Mouse (Mus musculus) G1E (cell line): ENCODE results near the gene Stim1. TPM values are rescaled to one million over a fixed set of nuclear protein-coding genes. Genes with fewer than 3 reads are reported as not detected.

Experiments used
- ATAC-seq: 2 replicates; pipeline ENCODE4 v1.8.0; 2016; ENCODE audit warnings: mild to moderate bottlenecking; ENCODE audit not compliant: insufficient number of reproducible peaks, poor library complexity, low FRiP score, severe bottlenecking; ENCODE audit errors: extremely low read depth
- DNase-seq: peaks from one replicate; pipeline ENCODE4 v3.0.0; 2012; ENCODE audit warnings: low spot score
- H3K27me3 ChIP-seq: 2 replicates; pipeline ENCODE4 v1.6.1; 2012; ENCODE audit warnings: mild to moderate bottlenecking, low read length, inconsistent platforms; ENCODE audit not compliant: insufficient read depth
- H3K36me3 ChIP-seq: replicated peaks from 2 replicates; pipeline ENCODE3; 2012; ENCODE audit warnings: mild to moderate bottlenecking, inconsistent platforms
- H3K4me1 ChIP-seq: 2 replicates; pipeline ENCODE4 v1.6.1; 2012; ENCODE audit warnings: low read depth, low read length, inconsistent platforms, mixed read lengths; ENCODE audit not compliant: insufficient read depth
- H3K4me3 ChIP-seq: 2 replicates; pipeline ENCODE4 v1.5.1; 2012; ENCODE audit warnings: low read depth, mild to moderate bottlenecking, inconsistent platforms, low read length, moderate library complexity, mixed read lengths
- H3K9me3 ChIP-seq: replicated peaks from 2 replicates; pipeline ENCODE4 v1.6.1; 2012; ENCODE audit warnings: inconsistent platforms
- CTCF ChIP-seq: IDR thresholded peaks from 2 replicates; pipeline ENCODE4 v1.5.1; 2012; ENCODE audit warnings: low read depth, low read length, inconsistent platforms, mixed read lengths
- GATA1 ChIP-seq: IDR thresholded peaks from 2 replicates; pipeline ENCODE4 v1.6.1; 2012; ENCODE audit warnings: borderline replicate concordance, low read length, inconsistent platforms, mixed read lengths
- GATA2 ChIP-seq: IDR thresholded peaks from 2 replicates; pipeline ENCODE4 v1.6.1; 2012; ENCODE audit warnings: low read depth, low read length, inconsistent platforms, borderline replicate concordance
- POLR2AphosphoS5 ChIP-seq: IDR thresholded peaks from 2 replicates; pipeline ENCODE4 v1.6.1; 2012; ENCODE audit warnings: low read depth, low read length, inconsistent platforms; ENCODE audit not compliant: insufficient replicate concordance
- TAL1 ChIP-seq: conservative IDR thresholded peaks from 2 replicates; pipeline ENCODE4 v1.6.1; 2012; ENCODE audit warnings: low read depth, low read length, inconsistent platforms, mixed read lengths
- polyA plus RNA-seq: library from polyadenylated mRNA; stranded (reverse); fragments of >175 nt; gene quantifications from 2 replicates; pipeline ENCODE4 v1.2.3, GENCODE M21; 2012
- total RNA-seq, 2 experiments: library from RNA; stranded (forward) in 1 of 2; stranded (reverse) in 1 of 2; fragments of 200-1000 nt in 1 of 2; fragments of >200 nt in 1 of 2; fragmentation: Nextera tagmentation in 1 of 2; gene quantifications; 2 replicates each; pipeline ENCODE4 v1.2.3; 2014 to 2017

Stim1 gene
- total and polyA plus RNA-seq, 3 experiments: 24.2 to 35.8 (median 27.3) TPM

- Histone ChIP-seq H3K36me3 (no peaks in the 10 kb centered on the region), H3K4me3 (no peak overlapping the region), H3K4me1 (no peaks in the 10 kb centered on the region), H3K9me3 (no peaks in the 10 kb centered on the region), H3K27me3 (no peaks in the 10 kb centered on the region)
- TF ChIP-seq GATA1: no peak
- no peak for ATAC-seq
- no peak for DNase-seq
These were observed 78.3 kb downstream of the Stim1 start for GRCm38 (mm10) chr7:102345893-102346292.

DNA sequence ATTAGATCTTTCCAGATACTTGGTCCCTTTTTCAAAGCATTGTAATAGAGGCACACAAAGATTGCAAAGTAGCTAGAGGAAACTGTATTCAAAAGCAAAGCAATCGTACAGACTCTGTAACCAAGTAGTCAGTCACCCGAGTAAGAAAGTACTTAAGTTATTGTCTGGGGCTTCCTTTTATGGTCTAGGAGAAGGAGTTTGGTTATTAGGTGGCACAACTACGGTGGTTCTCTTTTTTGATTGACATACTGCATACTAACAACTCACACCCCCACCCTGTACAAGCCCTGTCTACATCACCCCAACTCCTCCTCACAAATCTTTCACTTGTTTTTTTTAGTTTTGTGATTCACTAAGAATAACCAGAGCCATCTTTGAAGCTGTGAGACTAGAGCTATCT is 79.7 kb downstream of the Stim1 start:
- Histone ChIP-seq H3K27me3 (no peaks in the 10 kb centered on the region), H3K9me3 (no peaks in the 10 kb centered on the region), H3K36me3 (peaks cover 2% of the 10 kb centered on the region), H3K4me1 (no peaks in the 10 kb centered on the region), H3K4me3 (no peak overlapping the region)
- ATAC-seq (no peak), DNase-seq (no peak)
- no peak for TF ChIP-seq GATA1
- TF ChIP-seq CTCF: no peak
- TF ChIP-seq POLR2AphosphoS5: no peak
- no peak for TF ChIP-seq GATA2
- TF ChIP-seq TAL1: no peak

DNA sequence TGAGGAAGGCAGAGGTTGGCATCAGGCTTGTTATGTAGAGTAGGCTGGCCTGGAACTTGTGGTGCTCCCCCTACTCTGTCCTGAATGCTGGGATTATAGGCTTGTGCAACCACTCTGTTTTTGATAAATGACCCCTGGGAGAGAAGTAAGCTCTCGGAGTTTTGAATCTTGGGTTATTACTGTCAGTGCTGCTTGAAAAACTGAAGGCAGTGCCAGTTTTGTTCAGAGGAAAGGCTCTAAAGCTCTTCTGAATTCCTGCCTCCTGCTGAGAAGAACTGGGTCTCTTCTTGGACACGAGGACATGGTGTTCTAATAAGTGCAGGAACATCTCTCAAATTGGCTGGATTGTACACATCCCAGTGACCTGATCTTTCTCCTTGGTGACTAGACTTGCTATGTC is 81.1 kb downstream of the Stim1 start:
- peaks cover 2% of the 10 kb centered on the region for H3K36me3 ChIP-seq
- DNase-seq (no peak), ATAC-seq (no peak)
- H3K4me3 ChIP-seq: no peak overlapping the region
- H3K9me3 ChIP-seq: no peaks in the 10 kb centered on the region
- no peak for TF ChIP-seq GATA1
- TF ChIP-seq CTCF: no peak
- TF ChIP-seq GATA2: no peak
- no peak for TF ChIP-seq TAL1
- no peak for TF ChIP-seq POLR2AphosphoS5
- no peaks in the 10 kb centered on the region for H3K4me1 ChIP-seq
- H3K27me3 ChIP-seq: no peaks in the 10 kb centered on the region

DNA sequence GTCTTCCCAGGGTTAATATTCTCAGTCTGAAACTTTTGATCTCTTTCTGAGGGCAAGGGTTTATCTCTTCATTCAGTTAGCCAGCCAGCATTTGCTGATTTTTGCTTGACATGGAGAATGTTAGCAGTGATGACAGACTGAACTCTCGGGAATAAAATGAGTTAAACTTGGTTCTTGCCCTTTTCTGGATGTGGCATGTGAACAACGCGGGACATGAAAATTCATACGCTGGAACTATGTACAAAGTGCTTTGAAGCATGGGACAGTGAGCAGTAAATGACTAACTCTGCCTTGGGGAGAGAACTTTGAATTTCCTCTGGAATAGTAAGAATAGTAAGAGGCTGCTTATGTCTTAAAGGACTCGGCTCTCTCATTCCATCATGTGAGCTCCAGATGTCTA is 81.6 kb downstream of the Stim1 start:
- Histone ChIP-seq H3K4me3 (no peak overlapping the region), H3K27me3 (no peaks in the 10 kb centered on the region), H3K4me1 (no peaks in the 10 kb centered on the region), H3K36me3 (peaks cover 4% of the 10 kb centered on the region), H3K9me3 (no peaks in the 10 kb centered on the region)
- TF ChIP-seq POLR2AphosphoS5 (no peak), GATA1 (no peak), TAL1 (no peak), CTCF (no peak), GATA2 (no peak)
- DNase-seq (no peak), ATAC-seq (no peak)

- H3K9me3 ChIP-seq: no peaks in the 10 kb centered on the region
- TF ChIP-seq TAL1: no peak
- TF ChIP-seq GATA1: no peak
- TF ChIP-seq GATA2: no peak
- no peak for TF ChIP-seq POLR2AphosphoS5
- no peak for TF ChIP-seq CTCF
- DNase-seq: no peak
These were observed 85.8 kb downstream of the Stim1 start for GRCm38 (mm10) chr7:102353420-102353819.

GRCm38 (mm10) chr7:102358124-102358523 is 90.5 kb downstream of the Stim1 start:
- no peak for ATAC-seq
- no peak for DNase-seq
- peaks cover 19% of the 10 kb centered on the region for H3K36me3 ChIP-seq
- TF ChIP-seq GATA1 (no peak), CTCF (no peak), GATA2 (no peak), TAL1 (no peak), POLR2AphosphoS5 (no peak)
- peaks cover 2% of the 10 kb centered on the region; the same call in 1 of the 2 replicates for H3K4me1 ChIP-seq
- H3K4me3 ChIP-seq: no peak overlapping the region
- no peaks in the 10 kb centered on the region for H3K9me3 ChIP-seq
- H3K27me3 ChIP-seq: no peaks in the 10 kb centered on the region

More at GRCm38 (mm10) chr7:102353420-102353819, 85.8 kb downstream of the Stim1 start:
- Histone ChIP-seq H3K27me3 (no peaks in the 10 kb centered on the region), H3K36me3 (peaks cover 22% of the 10 kb centered on the region), H3K4me3 (no peak overlapping the region), H3K4me1 (no peaks in the 10 kb centered on the region)
- ATAC-seq: no peak

DNA sequence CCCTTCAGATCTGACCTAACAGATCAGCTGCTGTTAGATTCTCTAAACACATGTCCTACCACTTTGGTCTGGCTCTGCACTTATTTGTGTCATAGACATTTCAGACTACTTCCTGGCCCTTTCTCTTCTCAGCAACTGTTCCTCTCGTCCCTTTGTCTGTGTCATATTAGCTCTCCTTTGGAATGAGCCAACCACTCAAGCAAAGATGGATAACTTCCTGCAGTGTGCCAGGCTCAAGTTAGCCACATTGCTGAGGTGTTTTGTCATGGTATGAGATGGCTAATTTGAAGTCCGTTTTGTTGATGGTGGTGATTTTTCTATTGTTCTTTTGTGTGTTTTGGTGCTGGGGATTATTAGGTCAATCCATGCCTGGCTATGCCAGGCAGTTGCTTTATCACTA is 93.7 kb downstream of the Stim1 start:
- no peak for ATAC-seq
- TF ChIP-seq GATA1 (no peak), GATA2 (no peak), CTCF (no peak), POLR2AphosphoS5 (no peak), TAL1 (no peak)
- no peak for DNase-seq
- Histone ChIP-seq H3K4me3 (no peak overlapping the region), H3K9me3 (no peaks in the 10 kb centered on the region), H3K36me3 (peaks cover 22% of the 10 kb centered on the region), H3K27me3 (no peaks in the 10 kb centered on the region), H3K4me1 (peaks cover 2% of the 10 kb centered on the region; the same call in 1 of the 2 replicates)
